Mouse (Mus musculus): ENCODE measurements at regions not wholly inside any gene's neighbourhood (a gene's known extent, or its start where the extent isn't known, plus 50 kb on each side); places are given as distances from the start of the nearest gene placed in this dataset.

DNA sequence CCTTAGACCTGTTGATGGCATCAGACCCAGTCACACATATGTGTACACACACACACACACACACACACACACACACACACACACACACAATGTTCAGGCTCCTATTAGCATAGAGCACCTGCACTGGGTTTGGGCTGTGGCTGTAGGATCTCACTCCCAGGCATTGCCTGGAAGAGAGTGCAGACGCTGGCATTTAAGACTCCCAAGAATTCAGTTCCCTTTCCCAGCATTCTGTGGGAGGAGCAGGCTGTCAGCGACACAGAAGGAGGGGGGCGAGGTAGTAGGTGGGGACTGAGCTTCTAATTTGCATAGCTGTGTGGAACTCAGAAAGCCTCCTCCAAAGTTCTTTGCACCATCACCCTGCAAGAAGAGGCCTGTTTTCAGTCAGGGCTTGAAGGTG is 374.2 kb upstream of the Fam49b start:
- Histone ChIP-seq H3K36me3 (no peaks in the 10 kb centered on the region), H3K4me1 (replicated peaks) (peaks cover 12% of the 10 kb centered on the region), H3K9me3 (no peaks in the 10 kb centered on the region), H3K27ac (peak overlapping the region; percentile 29; the same call in 1 of the 2 replicates), H3K27me3 (ENCODE audit: insufficient read depth, poor library complexity, severe bottlenecking) (no peaks in the 10 kb centered on the region), H3K4me3 (no peak overlapping the region)
- peak; percentile 21 for DNase-seq (ENCODE audit: low spot score)
- 3% methylated on average over 3 of the region's 3 CpGs for WGBS

DNA sequence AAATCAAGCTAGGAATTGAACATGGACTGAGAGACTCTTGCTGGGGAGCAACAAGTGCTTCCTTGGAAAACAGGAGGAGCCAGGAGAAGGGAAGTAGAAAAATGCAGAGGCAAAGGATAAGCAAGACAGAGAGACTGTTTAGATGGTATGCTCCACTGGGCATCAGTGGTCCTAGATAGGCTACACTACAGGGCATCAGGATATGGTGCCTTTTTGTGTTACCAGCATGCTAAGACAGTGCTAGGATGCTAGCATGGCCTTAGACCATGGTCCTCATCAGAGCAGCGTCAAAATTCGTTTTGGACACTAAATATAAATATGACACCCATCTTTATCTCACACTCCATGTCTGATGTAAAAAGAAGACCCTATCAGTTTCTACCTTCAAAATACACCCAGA is 374.6 kb upstream of the Fam49b start:
- no peak overlapping the region for H3K4me3 ChIP-seq
- H3K36me3 ChIP-seq = no peaks in the 10 kb centered on the region
- H3K4me1 ChIP-seq (replicated peaks) = peaks cover 12% of the 10 kb centered on the region
- no peaks in the 10 kb centered on the region for H3K9me3 ChIP-seq
- H3K27me3 ChIP-seq (ENCODE audit: insufficient read depth, poor library complexity, severe bottlenecking) = no peaks in the 10 kb centered on the region
- peak overlapping the region; percentile 29; the same call in 1 of the 2 replicates for H3K27ac ChIP-seq
- 94% methylated on average over 2 of the region's 2 CpGs for WGBS
- no peak for DNase-seq (ENCODE audit: low spot score)

DNA sequence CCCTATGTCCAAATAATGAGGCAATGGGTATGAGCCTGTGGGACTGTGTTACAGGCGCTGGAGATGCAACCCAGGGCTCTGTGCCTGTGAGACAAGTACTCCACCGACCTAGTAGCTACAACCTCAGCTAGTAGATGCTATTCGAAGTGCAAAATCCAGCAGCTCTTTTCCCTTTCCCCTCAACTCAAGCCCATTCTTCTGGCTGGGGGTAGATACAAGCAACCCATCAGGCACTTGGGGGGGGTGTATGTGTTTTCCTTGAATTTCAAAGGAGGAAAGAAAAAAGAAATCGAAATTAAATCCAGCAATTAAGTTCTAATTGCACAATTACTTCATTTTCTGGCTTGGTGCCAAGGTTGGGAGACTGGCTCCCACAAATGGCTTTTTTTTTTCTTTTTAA is 372.4 kb upstream of the Gm21798 start:
- no peaks in the 10 kb centered on the region for H3K4me1 ChIP-seq (replicated peaks)
- no peak overlapping the region for H3K27ac ChIP-seq
- no peaks in the 10 kb centered on the region for H3K27me3 ChIP-seq (ENCODE audit: insufficient read depth, poor library complexity, severe bottlenecking)
- no peaks in the 10 kb centered on the region for H3K36me3 ChIP-seq
- WGBS = 84% methylated on average over 4 of the region's 4 CpGs
- H3K9me3 ChIP-seq = no peaks in the 10 kb centered on the region
- no peak overlapping the region for H3K4me3 ChIP-seq
- no peak for DNase-seq (ENCODE audit: low spot score)

DNA sequence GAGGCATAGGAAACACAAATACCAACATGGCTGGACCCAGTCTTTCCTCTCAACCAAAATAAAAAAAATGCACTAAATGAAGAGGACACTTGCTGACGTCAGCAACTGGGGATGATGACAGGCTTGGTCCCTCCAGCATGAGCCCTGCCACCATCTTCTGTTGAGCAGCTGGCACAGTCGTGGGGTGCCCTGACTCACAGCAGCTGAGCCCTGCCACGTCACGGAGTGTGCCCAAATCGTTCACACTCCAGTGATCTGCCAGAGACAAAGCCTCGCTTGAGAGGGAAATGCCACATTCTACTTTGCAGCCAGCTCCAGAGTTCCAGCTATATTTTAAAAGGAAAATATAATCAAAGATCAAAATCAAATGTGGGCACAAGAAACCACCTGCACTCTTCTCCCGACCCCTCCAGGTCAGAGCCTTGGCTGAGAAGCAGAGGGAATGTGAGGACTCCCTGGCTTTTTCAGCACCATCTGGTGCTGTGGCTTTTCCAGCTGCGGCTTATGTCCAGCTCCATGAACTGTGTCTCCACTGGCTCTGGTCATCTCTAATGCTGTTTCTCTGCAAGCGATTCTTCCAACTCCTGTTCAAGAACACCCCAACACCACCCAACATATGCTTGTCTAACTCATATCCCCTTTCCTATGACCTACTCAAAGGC is 371.0 kb upstream of the Gm21798 start:
- no peak overlapping the region for H3K4me3 ChIP-seq
- no peak for DNase-seq (ENCODE audit: low spot score)
- H3K9me3 ChIP-seq = no peaks in the 10 kb centered on the region
- H3K36me3 ChIP-seq = no peaks in the 10 kb centered on the region
- no peaks in the 10 kb centered on the region for H3K4me1 ChIP-seq (replicated peaks)
- H3K27me3 ChIP-seq (ENCODE audit: insufficient read depth, poor library complexity, severe bottlenecking) = no peaks in the 10 kb centered on the region
- no peak overlapping the region for H3K27ac ChIP-seq
- 73% methylated on average over 9 of the region's 9 CpGs for WGBS

DNA sequence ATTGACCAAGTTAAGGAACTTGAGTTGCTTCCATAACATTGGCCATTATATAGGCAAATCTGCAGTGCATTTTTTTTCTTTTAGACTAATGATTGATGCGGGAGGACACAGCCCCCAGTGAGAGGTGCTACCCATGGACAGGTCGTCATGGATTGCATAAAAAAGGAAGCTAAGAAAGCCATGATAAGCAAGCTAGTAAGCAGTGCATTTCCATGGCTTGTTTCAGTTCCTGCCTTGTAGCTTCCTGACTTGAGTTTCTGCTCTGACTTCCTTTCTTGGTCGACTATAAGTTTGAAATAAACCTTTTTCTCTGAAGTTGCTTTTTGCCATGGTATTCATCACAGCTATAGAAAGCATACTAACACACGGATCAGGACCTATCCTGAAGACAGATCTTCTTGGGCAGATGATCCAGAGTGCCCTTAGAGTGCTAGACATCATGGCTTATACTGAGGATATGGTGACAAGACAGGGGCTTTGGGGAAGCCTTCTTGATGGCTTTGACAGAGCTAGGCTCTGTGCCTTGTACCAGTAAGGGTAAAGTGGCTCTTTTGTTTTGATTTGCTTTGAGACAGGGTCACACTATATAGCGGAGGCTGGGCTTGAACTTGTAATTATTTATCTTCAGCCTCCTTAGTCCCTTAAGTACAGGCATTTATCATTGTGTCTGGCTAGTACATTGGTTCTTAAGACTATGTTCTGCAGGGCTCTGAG is 370.1 kb upstream of the Gm21798 start:
- Histone ChIP-seq H3K4me3 (no peak overlapping the region), H3K36me3 (no peaks in the 10 kb centered on the region), H3K27ac (no peak overlapping the region), H3K4me1 (replicated peaks) (no peaks in the 10 kb centered on the region), H3K9me3 (no peaks in the 10 kb centered on the region), H3K27me3 (ENCODE audit: insufficient read depth, poor library complexity, severe bottlenecking) (no peaks in the 10 kb centered on the region)
- no peak for DNase-seq (ENCODE audit: low spot score)
- 78% methylated on average over 5 of the region's 5 CpGs for WGBS

DNA sequence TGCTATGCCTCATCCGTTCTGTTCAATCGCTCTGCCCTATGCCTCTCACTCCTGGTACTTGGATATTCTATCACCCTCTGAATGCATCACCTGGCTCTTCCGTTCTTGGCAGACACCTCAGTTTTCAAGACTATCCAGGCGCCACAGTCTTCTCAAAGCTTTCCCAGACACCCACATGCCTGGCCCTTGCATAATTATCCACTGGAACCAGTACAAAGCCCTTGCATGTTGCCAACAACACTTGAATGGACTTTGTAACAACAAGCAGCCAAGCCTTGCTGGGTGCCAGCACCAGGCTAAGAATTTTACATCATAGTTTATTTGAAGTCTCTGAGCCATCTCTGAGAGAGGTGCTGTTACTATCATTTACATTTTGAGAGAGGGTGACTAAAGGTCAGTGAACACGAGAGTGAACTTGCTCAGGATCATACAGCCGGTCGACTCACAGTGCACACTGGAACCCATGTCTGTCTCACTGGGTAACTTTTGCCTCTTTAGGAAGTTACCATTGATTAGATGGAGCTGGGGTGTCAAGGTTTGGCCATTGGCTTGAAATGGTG is 368.8 kb upstream of the Gm21798 start:
- no peak overlapping the region for H3K4me3 ChIP-seq
- DNase-seq (ENCODE audit: low spot score) = no peak
- WGBS = 88% methylated on average over 7 of the region's 7 CpGs

DNA sequence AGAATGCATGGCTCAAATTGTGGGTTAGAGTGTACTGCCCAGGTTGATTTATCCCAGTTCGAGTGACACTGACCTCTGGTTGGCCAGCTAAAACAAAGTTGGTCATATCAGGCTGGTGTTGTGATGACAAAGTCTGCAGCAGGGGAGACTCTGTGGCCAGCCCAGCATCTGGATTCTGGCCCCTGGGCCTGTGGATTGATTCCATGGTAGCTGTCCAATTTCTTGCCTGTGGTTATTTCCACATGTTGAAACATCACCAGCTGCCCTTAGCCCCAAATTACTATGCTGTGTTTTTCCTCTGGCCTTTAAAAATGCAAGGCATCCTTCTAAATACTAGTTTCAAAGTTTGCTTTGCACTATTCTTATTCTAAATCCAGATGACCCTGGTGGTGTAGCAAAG is 346.8 kb upstream of the Gm21798 start:
- Histone ChIP-seq H3K4me3 (no peak overlapping the region), H3K27me3 (ENCODE audit: insufficient read depth, poor library complexity, severe bottlenecking) (no peaks in the 10 kb centered on the region), H3K27ac (no peak overlapping the region), H3K9me3 (no peaks in the 10 kb centered on the region), H3K4me1 (replicated peaks) (no peaks in the 10 kb centered on the region), H3K36me3 (no peaks in the 10 kb centered on the region)
- WGBS = 74% methylated on average over 1 of the region's 1 CpGs
- no peak for DNase-seq (ENCODE audit: low spot score)

More for the DNA sequence above, 368.8 kb upstream of the Gm21798 start:
- Histone ChIP-seq H3K36me3 (no peaks in the 10 kb centered on the region), H3K27ac (no peak overlapping the region), H3K9me3 (no peaks in the 10 kb centered on the region), H3K27me3 (ENCODE audit: insufficient read depth, poor library complexity, severe bottlenecking) (no peaks in the 10 kb centered on the region), H3K4me1 (replicated peaks) (no peaks in the 10 kb centered on the region)

DNA sequence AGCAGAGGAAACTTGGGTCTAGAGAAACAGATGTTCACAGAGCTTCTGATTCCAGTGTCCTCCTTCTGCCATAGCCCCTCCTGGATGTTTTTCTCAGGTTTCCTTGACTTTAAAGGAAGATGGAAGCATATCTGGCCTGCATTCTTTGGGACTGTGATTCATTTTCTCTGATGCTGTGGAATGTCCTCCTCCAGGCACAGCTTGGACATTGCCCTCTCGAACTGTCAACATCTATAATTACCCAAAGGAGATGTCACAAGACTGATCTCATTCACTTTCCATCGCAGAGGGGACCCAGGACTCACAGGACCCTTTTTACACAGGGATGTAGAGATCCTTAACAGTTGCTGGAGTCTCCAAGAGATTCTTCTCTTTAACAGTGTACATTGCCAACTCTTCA is 345.9 kb upstream of the Gm21798 start:
- Histone ChIP-seq H3K36me3 (no peaks in the 10 kb centered on the region), H3K4me3 (no peak overlapping the region), H3K4me1 (replicated peaks) (no peaks in the 10 kb centered on the region), H3K27ac (no peak overlapping the region), H3K9me3 (no peaks in the 10 kb centered on the region), H3K27me3 (ENCODE audit: insufficient read depth, poor library complexity, severe bottlenecking) (no peaks in the 10 kb centered on the region)
- WGBS = 71% methylated on average over 2 of the region's 2 CpGs
- DNase-seq (ENCODE audit: low spot score) = no peak

DNA sequence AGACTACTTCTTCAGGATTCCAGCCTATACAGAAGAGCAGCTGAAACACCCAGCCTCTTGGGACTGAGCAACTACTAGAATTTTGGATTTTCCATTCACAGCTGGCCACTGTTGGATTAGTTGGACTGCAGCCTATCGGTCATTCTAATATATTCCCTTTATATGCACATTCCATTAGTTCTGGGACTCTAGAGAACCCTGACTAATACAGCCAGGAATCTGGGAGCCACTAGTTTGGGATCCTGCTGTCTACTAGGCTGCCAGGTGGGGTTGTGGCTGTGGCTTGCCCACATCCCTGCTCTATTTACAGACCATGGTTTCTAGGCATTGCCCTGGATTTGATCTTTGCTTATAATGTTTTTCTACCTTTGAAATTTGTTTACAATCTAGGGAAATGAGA is 343.3 kb upstream of the Gm21798 start:
- no peaks in the 10 kb centered on the region for H3K27me3 ChIP-seq (ENCODE audit: insufficient read depth, poor library complexity, severe bottlenecking)
- no peaks in the 10 kb centered on the region for H3K4me1 ChIP-seq (replicated peaks)
- H3K9me3 ChIP-seq = no peaks in the 10 kb centered on the region
- DNase-seq (ENCODE audit: low spot score) = no peak
- H3K27ac ChIP-seq = no peak overlapping the region
- H3K36me3 ChIP-seq = no peaks in the 10 kb centered on the region
- no peak overlapping the region for H3K4me3 ChIP-seq
- WGBS = 86% methylated on average over 1 of the region's 1 CpGs

DNA sequence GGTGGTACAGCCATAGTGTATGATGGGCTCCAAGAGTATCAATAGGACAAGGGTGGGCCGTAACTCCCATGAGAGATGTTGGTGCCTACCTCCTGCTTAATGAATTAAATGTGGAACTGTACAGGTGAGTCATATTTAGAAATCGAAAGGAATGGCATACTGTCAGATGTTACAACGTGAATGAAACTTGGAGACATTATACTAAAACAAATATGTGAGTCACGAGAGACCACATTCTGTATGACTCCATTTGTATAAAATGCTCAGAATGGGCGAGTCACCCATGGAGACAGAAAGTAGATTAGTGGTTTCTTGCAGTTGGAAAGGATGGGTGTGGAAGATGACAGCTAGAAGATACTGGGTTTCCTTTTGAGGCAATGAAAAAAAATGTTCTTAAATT is 340.4 kb upstream of the Gm21798 start:
- Histone ChIP-seq H3K36me3 (no peaks in the 10 kb centered on the region), H3K9me3 (no peaks in the 10 kb centered on the region), H3K27ac (no peak overlapping the region), H3K27me3 (ENCODE audit: insufficient read depth, poor library complexity, severe bottlenecking) (no peaks in the 10 kb centered on the region), H3K4me1 (replicated peaks) (peaks cover 8% of the 10 kb centered on the region), H3K4me3 (no peak overlapping the region)
- 91% methylated on average over 5 of the region's 5 CpGs for WGBS
- no peak for DNase-seq (ENCODE audit: low spot score)

DNA sequence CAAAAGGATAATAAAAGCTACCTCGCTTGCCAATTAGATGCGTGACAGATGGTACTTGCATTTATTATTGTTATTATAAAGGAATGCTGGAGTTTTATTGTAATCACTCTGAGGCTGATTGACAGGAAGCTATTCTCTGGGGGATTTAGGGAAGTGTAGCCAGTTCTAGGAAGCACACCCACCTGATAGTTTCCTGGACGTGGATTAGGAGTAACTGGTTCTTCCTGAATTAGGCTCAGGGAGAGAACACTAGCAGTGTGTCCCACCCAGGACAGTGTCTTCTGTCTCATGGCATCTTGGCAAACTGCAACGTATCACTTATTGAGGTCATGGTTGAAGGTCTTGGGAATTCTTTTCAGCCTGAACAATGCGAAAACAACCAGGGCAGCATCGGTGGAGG is 336.9 kb upstream of the Gm21798 start:
- no peaks in the 10 kb centered on the region for H3K36me3 ChIP-seq
- no peak overlapping the region for H3K27ac ChIP-seq
- whole genome bisulfite sequencing = 52% methylated on average over 6 of the region's 6 CpGs
- peaks cover 8% of the 10 kb centered on the region for H3K4me1 ChIP-seq (replicated peaks)
- H3K9me3 ChIP-seq = no peaks in the 10 kb centered on the region
- no peaks in the 10 kb centered on the region for H3K27me3 ChIP-seq (ENCODE audit: insufficient read depth, poor library complexity, severe bottlenecking)
- DNase-seq (ENCODE audit: low spot score) = no peak
- no peak overlapping the region for H3K4me3 ChIP-seq

DNA sequence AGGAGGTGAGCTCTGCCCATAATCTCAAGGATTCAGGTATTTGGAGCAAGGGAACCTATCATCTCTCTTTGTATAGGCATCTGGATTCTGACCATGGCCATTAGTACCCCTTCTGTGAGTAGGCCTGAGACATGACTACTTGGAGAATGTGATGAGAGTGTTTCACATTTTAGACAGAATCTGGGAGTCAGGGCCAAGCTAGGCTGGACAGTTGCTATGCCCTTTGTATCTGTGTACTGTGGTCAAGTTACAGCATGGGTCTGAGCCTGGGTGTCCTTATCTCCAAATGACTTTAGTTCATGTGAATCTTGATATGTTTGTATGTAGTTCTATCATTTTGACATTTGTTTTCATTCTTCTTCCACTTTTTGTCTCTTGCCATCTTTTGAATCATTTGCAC is 336.3 kb upstream of the Gm21798 start:
- Histone ChIP-seq H3K27ac (no peak overlapping the region), H3K4me1 (replicated peaks) (peaks cover 8% of the 10 kb centered on the region), H3K27me3 (ENCODE audit: insufficient read depth, poor library complexity, severe bottlenecking) (no peaks in the 10 kb centered on the region), H3K36me3 (no peaks in the 10 kb centered on the region), H3K9me3 (no peaks in the 10 kb centered on the region), H3K4me3 (no peak overlapping the region)
- DNase-seq (ENCODE audit: low spot score) = no peak

DNA sequence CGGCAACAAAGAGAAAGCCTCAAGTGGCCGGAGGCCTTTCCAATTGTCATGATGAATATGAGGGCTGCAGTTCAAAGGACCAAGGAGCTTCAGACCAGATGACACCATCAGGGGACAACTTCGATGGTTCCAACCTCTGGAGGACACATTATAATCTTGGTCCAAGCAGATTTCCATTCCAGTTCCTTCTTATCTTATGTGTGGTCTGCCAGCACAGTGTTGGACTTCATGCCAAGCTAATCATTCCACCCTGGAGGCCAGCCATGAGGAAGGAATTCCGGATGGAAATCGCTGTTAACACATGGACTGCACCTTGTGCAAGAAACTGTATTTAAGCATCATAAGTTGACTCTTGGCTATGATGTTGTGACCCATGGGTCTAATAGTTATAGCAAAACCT is 334.5 kb upstream of the Gm21798 start:
- Histone ChIP-seq H3K4me3 (no peak overlapping the region), H3K36me3 (no peaks in the 10 kb centered on the region), H3K27me3 (ENCODE audit: insufficient read depth, poor library complexity, severe bottlenecking) (no peaks in the 10 kb centered on the region), H3K9me3 (no peaks in the 10 kb centered on the region), H3K27ac (no peak overlapping the region), H3K4me1 (replicated peaks) (peaks cover 13% of the 10 kb centered on the region)
- WGBS = 90% methylated on average over 5 of the region's 5 CpGs
- DNase-seq (ENCODE audit: low spot score) = no peak

Measured in hindbrain, embryonic 10.5 days (tissue).